Mouse (Mus musculus) right cerebral cortex, postnatal 10 days (tissue): ENCODE measurements around the gene Polk.

Source experiments
- DNase-seq, 2 experiments: peaks; one replicate each; pipeline ENCODE4 v3.0.0; 2021; ENCODE audit warnings: low spot score in 2 of 2

The Polk gene

GRCm38 (mm10) chr13:96542081-96542889, at the start of gene Polk, which contains the start of gene Col4a3bp:
Gene Polk (minus strand): TSS chr13:96542579.
Gene Col4a3bp (plus strand): TSS chr13:96542618.
- peak; percentile 97 to 98 for DNase-seq

- no peak for DNase-seq
These were observed 46.3 kb upstream of the Polk start for GRCm38 (mm10) chr13:96588642-96589041.

DNA sequence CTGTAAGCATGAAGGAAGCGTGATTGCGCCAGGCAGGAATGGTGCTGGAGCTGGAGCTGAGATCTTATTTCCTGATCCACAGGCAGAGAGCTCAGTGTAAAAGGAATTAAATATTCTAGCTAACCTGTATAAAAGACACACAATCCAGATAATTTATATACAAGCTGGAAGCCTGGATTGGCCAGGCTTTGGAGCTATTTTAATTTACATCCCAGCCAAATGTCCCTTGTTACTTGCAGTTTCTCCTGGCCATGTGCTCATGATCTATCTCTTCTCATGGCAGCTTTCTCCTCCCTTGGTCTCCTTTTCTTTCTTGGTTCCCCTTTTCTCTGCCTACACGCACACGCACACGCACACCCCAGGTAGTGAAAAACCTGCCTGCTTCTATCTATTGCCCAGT, 44.2 kb upstream of the Polk start:
- DNase-seq: no peak

GRCm38 (mm10) chr13:96584201-96584600, 41.8 kb upstream of the Polk start:
- DNase-seq: no peak

- DNase-seq: no peak
These were observed 37.6 kb upstream of the Polk start for GRCm38 (mm10) chr13:96579979-96580378.

DNA sequence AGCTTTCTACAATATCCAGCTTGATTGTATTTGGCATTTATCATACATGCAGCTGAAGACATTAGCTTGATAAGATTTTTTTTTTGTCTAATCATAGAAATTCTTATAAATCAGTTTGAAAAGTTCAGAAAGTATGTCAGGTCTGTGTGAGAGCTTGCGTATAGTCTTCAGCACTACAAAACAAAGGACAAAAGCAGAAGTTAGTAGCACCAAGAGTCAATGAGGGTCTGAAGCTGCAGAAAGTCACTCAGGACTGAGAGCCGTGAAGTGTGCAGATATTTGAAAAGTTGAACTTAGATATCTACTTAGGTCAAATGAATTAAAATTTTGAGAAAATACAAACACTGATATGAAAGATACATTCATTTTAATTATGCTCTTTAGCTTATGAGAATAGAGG, 36.7 kb upstream of the Polk start:
- DNase-seq: no peak

- no peak for DNase-seq
These were observed 31.8 kb upstream of the Polk start for GRCm38 (mm10) chr13:96574170-96574569.

GRCm38 (mm10) chr13:96571016-96571361, 28.6 kb upstream of the Polk start:
- no peak for DNase-seq

- DNase-seq: no peak
These were observed 28.1 kb upstream of the Polk start for GRCm38 (mm10) chr13:96570313-96571015.

GRCm38 (mm10) chr13:96567977-96568376, 25.6 kb upstream of the Polk start:
- no peak for DNase-seq

DNA sequence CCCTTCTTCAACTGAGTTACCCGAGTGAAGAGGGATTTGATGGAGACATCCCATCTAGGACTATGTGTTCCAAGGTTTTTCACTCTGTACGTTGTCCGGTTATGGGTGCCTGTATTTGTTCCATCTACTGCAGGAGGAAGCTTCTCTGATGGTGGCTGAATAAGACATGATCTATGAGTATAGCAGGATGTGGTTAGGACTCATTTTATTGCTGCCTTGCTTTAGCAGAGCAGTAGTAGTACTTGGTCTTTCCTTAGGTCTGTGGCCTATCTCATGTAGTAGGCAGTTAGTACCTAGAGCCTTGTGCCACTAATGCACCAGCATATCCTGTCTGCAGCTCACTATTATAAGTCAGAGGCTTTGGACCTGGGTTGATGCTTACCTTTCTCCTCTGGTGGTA, 12.7 kb upstream of the Polk start:
- DNase-seq: no peak

GRCm38 (mm10) chr13:96547941-96548340, 5.6 kb upstream of the Polk start:
- DNase-seq: no peak

DNA sequence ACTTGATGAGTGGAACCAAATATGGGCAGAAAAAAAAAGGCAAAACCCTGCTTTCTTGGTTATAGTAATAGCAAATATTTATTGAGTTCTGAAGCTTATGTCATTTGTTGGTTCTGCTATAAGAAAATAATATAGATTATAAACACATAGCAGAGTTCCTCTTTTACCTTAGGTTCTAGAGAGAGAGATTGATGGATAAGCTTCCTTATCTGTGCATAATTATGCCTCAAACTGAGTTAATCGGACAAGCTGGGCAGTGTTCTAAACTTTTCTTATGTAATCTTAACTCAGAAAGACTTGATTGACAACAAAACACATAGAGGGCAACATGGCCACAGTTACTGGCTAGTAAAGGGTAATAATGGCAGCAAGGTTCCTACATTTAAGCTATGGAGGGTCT, 4.9 kb upstream of the Polk start:
- no peak for DNase-seq

DNA sequence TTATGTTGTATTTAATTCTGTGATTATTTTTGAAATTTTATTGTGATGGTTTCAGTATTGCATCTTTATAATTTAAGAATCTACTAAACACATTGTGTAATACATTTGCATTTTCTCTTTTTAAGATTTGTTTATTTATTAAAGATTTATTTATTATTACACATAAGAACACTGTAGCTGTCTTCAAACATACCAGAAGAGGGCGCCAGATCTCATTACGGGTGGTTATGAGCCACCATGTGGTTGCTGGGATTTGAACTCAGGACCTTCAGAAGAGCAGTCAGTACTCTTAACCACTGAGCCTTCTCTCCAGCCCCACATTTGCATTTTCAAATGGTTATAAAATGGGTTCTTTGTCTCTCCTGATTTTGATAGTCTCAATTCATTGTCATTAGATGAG, 2.1 kb upstream of the Polk start:
- no peak for DNase-seq

GRCm38 (mm10) chr13:96542901-96543891, 817 bp upstream of the Polk start:
- DNase-seq: peak in 1 of 2 experiments; percentile 71

GRCm38 (mm10) chr13:96541381-96541780, 998 bp downstream of the Polk start:
- DNase-seq: no peak

GRCm38 (mm10) chr13:96538103-96538502, 4.3 kb downstream of the Polk start:
- DNase-seq: no peak

- DNase-seq: no peak
These were observed 5.4 kb downstream of the Polk start for GRCm38 (mm10) chr13:96536821-96537572.

GRCm38 (mm10) chr13:96533742-96534141, 8.6 kb downstream of the Polk start:
- no peak for DNase-seq

- no peak for DNase-seq
These were observed 10.2 kb downstream of the Polk start for GRCm38 (mm10) chr13:96532176-96532575.

- no peak for DNase-seq
These were observed 12.3 kb downstream of the Polk start for GRCm38 (mm10) chr13:96530064-96530463.
